Mouse (Mus musculus) retina, postnatal 7 days (tissue): Measurements from ENCODE around the gene Thsd4.

Source experiments
- DNase-seq: peaks from one replicate; pipeline ENCODE4 v3.0.0-alpha.2; 2012; ENCODE audit warnings: low read depth, low spot score

Thsd4 gene

GRCm38 (mm10) chr9:60152990-60153389, 368.9 kb downstream of the Thsd4 start:
- DNase-seq = no peak

- no peak for DNase-seq
Measured at GRCm38 (mm10) chr9:60151897-60152627, 369.8 kb downstream of the Thsd4 start.

GRCm38 (mm10) chr9:60150511-60150910, 371.3 kb downstream of the Thsd4 start:
- no peak for DNase-seq

DNA sequence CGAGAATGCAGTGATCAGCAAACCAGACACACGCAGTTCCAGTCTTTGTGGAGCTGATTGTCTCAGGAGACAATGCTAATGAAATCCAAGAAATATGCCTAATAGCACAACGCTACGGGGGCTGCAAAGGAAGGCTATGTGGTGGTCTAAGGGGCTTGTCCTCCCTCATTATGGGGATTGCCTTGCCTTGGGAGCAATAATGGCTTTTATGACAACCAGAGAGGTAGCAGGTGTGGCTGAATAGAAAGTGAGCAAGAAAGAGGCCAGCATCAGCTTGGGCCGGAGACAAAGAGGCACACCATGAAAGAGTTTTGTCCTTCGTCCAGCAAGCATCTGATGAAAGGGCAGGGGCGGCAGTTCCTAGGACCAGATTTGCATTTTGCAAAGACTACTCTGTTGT, 372.9 kb downstream of the Thsd4 start:
- DNase-seq = no peak

GRCm38 (mm10) chr9:60147401-60147800, 374.4 kb downstream of the Thsd4 start:
- no peak for DNase-seq

DNA sequence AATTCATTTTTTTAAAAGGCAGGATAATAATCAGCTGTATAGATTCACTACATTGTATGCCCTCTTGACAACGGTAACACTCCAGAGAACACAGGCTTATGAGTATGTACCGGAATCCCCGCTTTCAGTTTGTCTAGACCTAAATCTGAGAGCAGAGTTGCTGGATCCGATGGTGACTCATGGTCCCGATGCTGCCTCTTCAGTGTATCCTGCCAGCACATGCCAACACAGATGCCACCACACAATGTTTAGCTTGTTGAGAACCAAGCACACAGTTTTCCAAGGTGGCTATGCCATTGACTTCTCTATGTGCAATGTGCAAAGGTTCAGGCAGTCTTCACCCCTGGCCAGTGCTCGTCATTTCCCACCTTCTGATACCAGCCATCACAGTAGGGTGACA, 378.0 kb downstream of the Thsd4 start:
- no peak for DNase-seq

- DNase-seq = no peak
Measured at GRCm38 (mm10) chr9:60141081-60141514, 380.7 kb downstream of the Thsd4 start.

GRCm38 (mm10) chr9:60140411-60140810, 381.4 kb downstream of the Thsd4 start:
- no peak for DNase-seq

- DNase-seq = no peak
Measured at GRCm38 (mm10) chr9:60139446-60139845, 382.4 kb downstream of the Thsd4 start.

DNA sequence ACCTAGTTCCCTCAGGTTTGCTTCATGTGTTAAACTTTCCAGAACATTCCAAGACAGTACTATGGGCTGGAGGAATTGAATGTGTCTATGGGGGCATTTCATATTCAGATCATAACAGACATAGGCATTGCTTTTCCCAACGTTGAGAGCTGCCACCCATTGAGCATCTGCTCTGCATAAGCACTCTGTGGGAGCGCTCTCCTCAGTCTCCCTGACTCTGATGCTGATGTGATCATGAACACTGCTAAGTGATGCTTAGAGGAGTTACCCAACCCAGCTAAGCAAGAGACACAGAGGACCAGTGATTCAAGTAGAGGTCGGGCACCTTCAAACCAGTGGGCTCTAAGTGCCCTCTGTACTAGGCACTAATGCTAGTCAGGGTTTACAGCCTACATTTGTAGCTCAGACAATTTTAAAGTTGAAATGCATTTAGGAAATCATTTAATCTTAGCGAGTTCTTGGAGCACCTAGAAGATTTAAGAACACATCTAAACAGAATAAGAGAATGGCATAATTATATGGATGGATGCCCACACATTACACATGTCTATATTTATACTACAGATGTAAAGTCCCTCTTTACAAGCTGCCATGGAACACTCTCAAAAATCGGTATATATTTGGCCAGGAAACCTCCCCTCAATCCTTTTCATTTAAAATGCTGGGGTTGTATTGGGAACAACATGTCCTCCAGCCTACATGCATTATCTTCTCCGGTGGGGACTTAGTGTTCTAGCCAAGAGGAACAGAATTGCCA, 392.4 kb downstream of the Thsd4 start:
- DNase-seq = no peak

DNA sequence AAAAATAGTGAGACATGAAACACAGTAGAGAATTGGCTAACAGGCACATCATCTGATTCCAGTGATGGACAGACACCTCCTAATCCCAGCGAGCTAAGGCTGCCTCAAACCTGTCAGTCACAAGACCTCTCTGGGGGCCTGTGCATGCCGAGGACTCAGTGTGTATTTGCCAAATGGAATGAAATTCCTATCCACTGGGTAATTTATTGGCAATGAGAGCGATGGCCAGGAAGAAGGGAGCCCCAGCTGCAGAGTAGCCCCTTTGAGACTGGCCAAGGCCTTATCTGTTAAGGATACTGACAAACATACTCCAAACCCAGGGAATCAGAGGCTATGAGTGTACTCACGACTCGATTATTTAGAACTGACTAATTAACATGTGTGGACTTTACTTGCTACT, 394.9 kb downstream of the Thsd4 start:
- no peak for DNase-seq

DNA sequence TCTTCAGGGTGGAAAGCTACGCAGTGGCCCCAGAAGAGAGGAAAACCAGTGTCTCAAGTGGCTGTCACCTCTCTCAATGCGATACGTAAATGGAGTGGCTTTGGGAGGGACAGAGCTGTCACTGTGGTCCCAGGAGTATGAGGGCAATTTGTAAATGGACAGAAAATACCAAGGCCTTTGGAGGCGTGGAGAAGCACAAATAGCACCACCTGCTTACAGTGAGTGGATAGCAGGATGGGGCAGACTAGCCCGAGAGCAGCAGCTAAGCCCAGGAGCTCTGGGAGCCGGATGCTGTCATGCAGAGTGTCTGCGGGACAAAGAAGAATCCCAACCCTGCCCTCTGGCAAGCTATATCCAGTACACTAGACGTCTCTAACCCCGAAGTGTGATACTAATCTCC, 397.7 kb downstream of the Thsd4 start:
- DNase-seq = no peak

DNA sequence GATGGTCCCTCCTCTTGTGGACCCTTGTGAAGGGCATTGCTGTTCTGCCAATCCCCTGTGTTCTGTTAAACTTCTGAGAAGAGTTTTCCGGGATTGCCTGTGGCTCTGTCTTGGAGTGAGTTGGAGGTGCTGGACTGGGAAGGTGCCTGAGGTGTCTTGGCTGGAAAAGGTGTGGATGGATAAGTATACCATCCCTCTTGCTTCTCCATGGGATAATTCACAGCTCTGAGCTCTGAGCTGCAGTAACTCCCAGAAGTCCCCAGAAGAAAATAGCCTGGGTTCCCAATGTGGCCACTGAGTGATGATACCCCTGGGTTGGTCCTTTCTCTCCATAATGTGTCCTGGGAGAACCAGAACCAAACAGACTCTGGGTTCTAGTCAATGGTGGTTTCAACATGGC, 398.8 kb downstream of the Thsd4 start:
- DNase-seq = no peak

DNA sequence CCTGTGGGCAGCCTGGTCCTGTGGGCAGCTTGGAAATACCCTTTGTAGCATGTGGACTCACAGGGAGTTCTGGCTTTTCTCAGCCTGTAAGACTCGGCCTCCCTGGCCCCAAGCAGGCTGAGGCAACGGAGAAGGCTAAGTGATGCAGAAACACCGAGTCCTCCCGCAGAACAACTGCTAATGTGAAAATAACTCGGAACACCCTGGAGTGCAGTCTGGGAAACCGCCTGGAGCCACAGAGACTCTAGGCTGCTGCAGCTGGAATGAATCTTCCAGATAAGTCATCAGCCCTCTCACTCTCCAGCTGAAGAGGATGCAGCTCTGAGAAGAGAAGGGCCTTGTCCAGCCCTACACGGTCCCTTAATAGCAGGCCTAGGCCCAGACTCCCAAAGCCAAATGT, 402.0 kb downstream of the Thsd4 start:
- no peak for DNase-seq

DNA sequence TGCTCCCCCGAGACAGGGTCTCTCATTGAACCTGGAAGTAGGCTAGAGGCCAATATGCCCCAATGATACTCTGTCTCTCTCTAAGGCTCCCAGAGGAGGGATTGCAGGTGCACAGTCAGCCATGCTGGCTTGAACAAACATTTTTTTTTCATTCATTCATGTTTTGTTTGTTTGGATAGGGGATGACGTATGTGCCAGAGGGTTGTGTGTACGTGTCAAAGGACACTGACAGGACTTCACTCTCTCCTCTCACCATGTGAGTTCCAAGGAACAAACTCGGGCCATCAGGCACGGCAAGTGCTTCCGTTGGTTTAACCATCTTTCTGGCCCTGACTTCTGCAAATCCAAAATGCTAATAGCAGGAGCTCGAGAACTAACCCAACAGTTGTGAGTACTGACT, 404.0 kb downstream of the Thsd4 start:
- no peak for DNase-seq

DNA sequence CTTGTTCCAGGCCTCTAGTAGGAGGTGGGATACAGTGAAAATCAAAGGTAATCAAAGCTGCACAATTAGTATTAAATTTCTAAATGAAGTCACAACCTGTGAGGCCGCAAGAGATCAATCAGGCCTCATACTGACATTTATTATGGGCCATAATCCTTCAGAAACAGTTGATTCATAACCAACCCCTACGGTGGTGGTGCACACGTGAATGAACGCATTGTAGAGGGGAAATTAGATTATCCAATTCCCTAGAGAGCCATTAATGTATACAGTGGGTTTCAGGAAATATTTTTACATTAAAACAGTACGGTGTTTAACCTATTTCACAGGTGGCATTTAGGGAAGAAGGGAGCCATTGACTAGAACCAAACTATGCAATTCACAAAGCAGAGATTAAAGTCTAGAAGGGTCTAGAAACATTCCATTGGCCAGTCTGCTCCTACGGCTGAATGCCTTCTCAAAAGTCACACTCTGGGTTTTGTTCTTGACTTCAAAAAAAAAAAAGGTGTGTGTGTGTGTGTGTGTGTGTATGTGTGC, 406.1 kb downstream of the Thsd4 start:
- DNase-seq = no peak

GRCm38 (mm10) chr9:60115306-60115705, 406.5 kb downstream of the Thsd4 start:
- no peak for DNase-seq

DNA sequence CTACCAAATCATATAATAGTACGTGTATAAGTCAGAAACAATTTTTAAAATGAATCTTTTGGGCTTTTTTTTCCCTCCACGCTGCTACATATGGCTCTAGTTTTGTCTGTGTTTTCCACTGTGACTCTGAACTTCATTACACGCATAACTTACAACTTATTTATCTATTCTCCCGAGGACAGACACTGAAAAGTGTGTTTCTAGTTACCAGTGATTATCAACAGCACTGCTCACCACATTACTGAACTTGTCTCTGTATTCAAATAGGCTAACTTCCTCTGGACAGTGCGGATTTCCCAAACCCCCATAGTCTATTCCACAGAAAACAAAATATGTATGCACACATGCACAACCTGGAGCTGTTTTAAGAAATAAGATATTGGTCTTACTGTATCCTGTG, 411.6 kb downstream of the Thsd4 start:
- DNase-seq = no peak

- DNase-seq = no peak
Measured at GRCm38 (mm10) chr9:60106683-60107082, 415.2 kb downstream of the Thsd4 start.

- no peak for DNase-seq
Measured at GRCm38 (mm10) chr9:60106106-60106505, 415.7 kb downstream of the Thsd4 start.

GRCm38 (mm10) chr9:60094211-60094610, 427.6 kb downstream of the Thsd4 start:
- DNase-seq = peak; percentile 30

DNA sequence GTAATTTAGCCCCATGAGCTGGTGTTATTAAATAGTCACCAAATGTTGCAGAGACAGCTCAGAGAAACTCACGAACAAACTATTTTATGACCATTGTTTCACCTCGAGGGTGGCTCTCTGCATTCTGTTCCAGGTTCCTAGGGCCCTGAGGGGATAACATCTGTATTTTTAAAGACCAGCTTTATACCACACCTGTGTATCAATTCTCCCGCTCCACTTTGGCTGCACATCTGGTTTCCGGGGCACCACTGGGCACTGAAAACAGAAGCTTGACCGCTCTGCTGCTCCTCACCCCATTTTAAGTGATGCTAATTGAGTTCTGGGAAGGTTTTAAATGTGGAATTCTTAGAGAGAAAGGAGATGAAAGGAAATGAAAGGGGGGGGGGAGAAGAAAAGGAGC, 429.4 kb downstream of the Thsd4 start:
- no peak for DNase-seq

- no peak for DNase-seq
Measured at GRCm38 (mm10) chr9:60089441-60089840, 432.4 kb downstream of the Thsd4 start.
